Mouse (Mus musculus) intestine, embryonic 16.5 days (tissue): Measurements from ENCODE around the gene Lrguk. TPM values are rescaled to one million over a fixed set of nuclear protein-coding genes. Genes with fewer than 3 reads are reported as not detected.

Source experiments
- ATAC-seq: fragments of 200-750 bp; cut with Nextera tagmentation; 2 replicates; pipeline ENCODE4 v1.8.0; 2017; ENCODE audit warnings: moderate TSS enrichment, moderate library complexity
- H3K27ac ChIP-seq: fragments of 300-500 bp; sonication (generic); 2 replicates; pipeline ENCODE4 v1.5.1; 2014; ENCODE audit warnings: mild to moderate bottlenecking, low read length
- H3K27me3 ChIP-seq: fragments of 300-500 bp; sonication (generic); replicated peaks from 2 replicates; pipeline ENCODE4 v1.6.1; 2014; ENCODE audit warnings: low read length, control low read depth, mixed read lengths; ENCODE audit not compliant: control insufficient read depth, insufficient read depth
- H3K36me3 ChIP-seq: fragments of 300-500 bp; sonication (generic); 2 replicates; pipeline ENCODE4 v1.6.1; 2014; ENCODE audit warnings: low read length, control low read depth; ENCODE audit not compliant: control insufficient read depth, insufficient read depth
- H3K4me1 ChIP-seq: fragments of 300-500 bp; sonication (generic); 2 replicates; pipeline ENCODE4 v1.6.1; 2014; ENCODE audit warnings: low read length, control low read depth, mixed read lengths; ENCODE audit not compliant: control insufficient read depth, insufficient read depth
- H3K4me2 ChIP-seq: fragments of 300-500 bp; sonication (generic); 2 replicates; pipeline ENCODE4 v1.6.1; 2014; ENCODE audit warnings: low read depth, low read length, control low read depth
- H3K4me3 ChIP-seq: fragments of 300-500 bp; sonication (generic); 2 replicates; pipeline ENCODE4 v1.5.1; 2014; ENCODE audit warnings: mild to moderate bottlenecking, low read length
- H3K9ac ChIP-seq: fragments of 300-500 bp; sonication (generic); 2 replicates; pipeline ENCODE4 v1.6.1; 2014; ENCODE audit warnings: low read depth, low read length
- H3K9me3 ChIP-seq: fragments of 300-500 bp; sonication (generic); 2 replicates; pipeline ENCODE4 v1.6.1; 2016; ENCODE audit warnings: low read length, control low read depth; ENCODE audit not compliant: control insufficient read depth
- WGBS: fragments of 180-500 bp; shearing (Covaris S2); extraction: QIAGEN DNeasy Blood & Tissue Kit; methylation state at CpG from one replicate; pipeline ENCODE4 v1.1.7; 2014; 5-methylcytosine and 5-hydroxymethylcytosine counted together
- polyA plus RNA-seq: library from polyadenylated mRNA; unstranded; fragments of >200 nt; fragmentation: Nextera tagmentation; extraction: Ambion mirVana; gene quantifications from 2 replicates; pipeline ENCODE4 v1.2.1, GENCODE M21; 2015

The Lrguk gene
- polyA plus RNA-seq, 1 experiment from 2014 or later, result 0.45 TPM

GRCm38 (mm10) chr6:34088986-34089385 lies 59.7 kb downstream of the Lrguk start:
- ATAC-seq, result no peak
- H3K9ac ChIP-seq, result no peak overlapping the region
- H3K36me3 ChIP-seq, result no peaks in the 10 kb centered on the region
- H3K4me3 ChIP-seq, result no peak overlapping the region
- H3K9me3 ChIP-seq, result no peaks in the 10 kb centered on the region
- H3K4me2 ChIP-seq, result no peak overlapping the region
- no peak overlapping the region for H3K27ac ChIP-seq
- WGBS, result 52% methylated on average over 3 of the region's 3 CpGs
- no peaks in the 10 kb centered on the region for H3K27me3 ChIP-seq
- no peaks in the 10 kb centered on the region for H3K4me1 ChIP-seq

- Histone ChIP-seq H3K4me1 (no peaks in the 10 kb centered on the region), H3K27ac (no peak overlapping the region), H3K27me3 (no peaks in the 10 kb centered on the region), H3K4me2 (no peak overlapping the region), H3K4me3 (no peak overlapping the region), H3K36me3 (no peaks in the 10 kb centered on the region), H3K9ac (no peak overlapping the region), H3K9me3 (no peaks in the 10 kb centered on the region)
- ATAC-seq, result no peak
- 65% methylated on average over 3 of the region's 3 CpGs for WGBS
Measured at GRCm38 (mm10) chr6:34091537-34091936, 62.3 kb downstream of the Lrguk start.

GRCm38 (mm10) chr6:34096274-34096673 lies 67.0 kb downstream of the Lrguk start:
- no peak; the same call in 1 of the 2 replicates for ATAC-seq
- Histone ChIP-seq H3K9me3 (no peaks in the 10 kb centered on the region), H3K27me3 (no peaks in the 10 kb centered on the region), H3K27ac (no peak overlapping the region), H3K4me2 (no peak overlapping the region), H3K4me3 (no peak overlapping the region), H3K4me1 (no peaks in the 10 kb centered on the region), H3K36me3 (no peaks in the 10 kb centered on the region), H3K9ac (no peak overlapping the region)
- 56% methylated on average over 6 of the region's 6 CpGs for WGBS

DNA sequence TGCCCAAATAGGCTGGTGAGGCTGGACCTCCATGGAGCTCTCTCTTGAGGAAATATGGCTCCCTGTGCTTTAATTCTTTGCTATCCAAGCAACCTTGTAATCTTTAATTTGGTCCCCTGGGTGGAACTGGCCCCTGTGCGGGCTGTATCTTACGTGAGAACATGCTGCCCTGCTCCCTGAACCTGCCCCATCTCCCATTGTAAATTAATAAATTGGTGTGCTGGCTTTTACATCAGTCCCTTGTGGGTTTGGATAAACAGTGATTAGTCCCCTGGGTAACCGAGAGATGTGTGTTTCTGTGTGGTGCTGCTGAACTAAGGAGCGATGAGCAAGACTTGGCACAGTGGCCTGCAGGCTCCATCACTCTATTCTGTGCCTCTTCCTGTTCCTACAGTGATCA lies 67.7 kb downstream of the Lrguk start:
- H3K4me1 ChIP-seq, result no peaks in the 10 kb centered on the region
- no peak for ATAC-seq
- H3K9me3 ChIP-seq, result no peaks in the 10 kb centered on the region
- 64% methylated on average over 4 of the region's 4 CpGs for WGBS
- no peaks in the 10 kb centered on the region for H3K36me3 ChIP-seq
- no peak overlapping the region for H3K27ac ChIP-seq
- no peak overlapping the region for H3K4me3 ChIP-seq
- H3K9ac ChIP-seq, result no peak overlapping the region
- H3K4me2 ChIP-seq, result no peak overlapping the region
- no peaks in the 10 kb centered on the region for H3K27me3 ChIP-seq

GRCm38 (mm10) chr6:34099725-34100124 lies 70.5 kb downstream of the Lrguk start:
- H3K36me3 ChIP-seq, result no peaks in the 10 kb centered on the region
- no peaks in the 10 kb centered on the region for H3K9me3 ChIP-seq
- H3K4me2 ChIP-seq, result no peak overlapping the region
- 83% methylated on average over 6 of the region's 6 CpGs for whole genome bisulfite sequencing
- no peak overlapping the region for H3K27ac ChIP-seq
- no peak for ATAC-seq
- H3K4me3 ChIP-seq, result no peak overlapping the region
- no peaks in the 10 kb centered on the region for H3K4me1 ChIP-seq
- H3K27me3 ChIP-seq, result no peaks in the 10 kb centered on the region
- no peak overlapping the region for H3K9ac ChIP-seq

DNA sequence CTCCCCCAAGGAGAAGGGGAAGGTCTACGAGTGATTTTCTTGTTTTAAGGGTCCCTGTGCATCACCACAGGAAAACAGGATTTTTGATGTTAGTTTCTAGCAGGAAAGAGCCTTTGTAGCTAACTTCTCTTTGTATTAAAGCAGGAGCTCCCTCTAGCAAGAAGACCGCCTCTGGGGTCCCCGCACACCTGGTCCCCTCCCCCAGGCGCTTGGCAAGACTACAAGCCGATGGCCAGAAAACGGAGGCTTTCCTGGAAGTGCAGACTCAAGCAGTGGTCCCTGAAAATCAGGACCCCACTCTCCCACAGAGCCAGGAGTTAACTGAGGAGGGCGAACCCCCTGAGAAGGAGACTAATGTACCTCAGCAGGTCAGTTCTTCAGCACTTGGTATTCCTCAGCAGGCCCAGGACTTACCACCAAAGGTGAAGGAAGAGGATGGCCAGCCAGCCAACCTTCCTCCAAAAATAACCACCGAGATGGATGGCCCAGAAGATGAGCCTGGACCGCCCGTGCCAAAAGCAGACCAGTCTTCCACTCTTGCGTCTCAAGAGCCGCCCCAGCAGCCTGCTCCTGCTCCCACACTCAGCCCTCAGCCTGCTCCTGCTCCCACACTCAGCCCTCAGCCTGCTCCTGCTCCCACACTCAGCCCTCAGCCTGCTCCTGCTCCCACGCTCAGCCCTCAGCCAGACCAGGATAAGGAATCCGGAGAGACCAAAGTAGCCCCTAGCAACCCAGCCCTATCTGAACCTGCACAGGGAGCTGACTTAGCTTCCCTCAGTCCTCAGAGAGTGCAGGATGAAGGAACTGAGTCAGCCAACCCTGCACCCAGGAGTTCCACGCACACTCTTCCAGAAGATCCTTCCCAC lies 72.5 kb downstream of the Lrguk start:
- no peaks in the 10 kb centered on the region for H3K9me3 ChIP-seq
- H3K9ac ChIP-seq, result no peak overlapping the region
- WGBS, result 84% methylated on average over 15 of the region's 15 CpGs
- H3K27ac ChIP-seq, result no peak overlapping the region
- no peak overlapping the region for H3K4me2 ChIP-seq
- no peak for ATAC-seq
- no peaks in the 10 kb centered on the region for H3K36me3 ChIP-seq
- H3K4me1 ChIP-seq, result no peaks in the 10 kb centered on the region
- no peak overlapping the region for H3K4me3 ChIP-seq
- H3K27me3 ChIP-seq, result no peaks in the 10 kb centered on the region

DNA sequence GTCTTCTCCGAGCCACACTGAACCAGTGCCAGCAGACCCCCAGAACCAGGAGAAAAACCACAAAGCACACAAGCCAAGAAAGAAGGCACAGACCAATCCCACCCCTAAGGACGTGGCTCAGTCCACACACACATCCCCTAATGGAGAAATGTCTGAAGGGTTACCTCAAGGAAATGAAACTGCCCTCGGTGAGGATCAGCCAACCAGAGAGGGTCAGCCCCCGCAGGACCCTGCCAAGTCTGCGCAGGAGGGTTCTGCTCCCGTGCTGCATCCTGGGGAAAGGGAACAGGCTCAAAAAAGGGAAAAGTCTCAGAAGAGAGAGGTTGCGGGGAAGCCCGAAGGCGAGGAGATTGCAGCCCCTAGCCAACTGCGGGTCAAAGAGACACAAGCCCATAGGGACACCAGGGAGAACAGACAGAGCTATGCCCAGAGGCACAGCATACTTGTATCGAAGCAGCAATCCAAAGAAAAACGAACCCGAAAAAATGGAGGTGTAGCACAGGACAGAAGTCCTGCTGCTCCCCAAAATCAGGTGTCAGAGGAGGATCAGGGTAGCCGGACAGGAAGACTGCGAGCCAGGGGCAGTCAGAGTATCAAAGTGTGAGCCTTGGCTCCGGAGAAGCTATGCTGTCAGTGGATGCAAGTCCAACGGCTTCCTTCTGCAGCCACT lies 74.1 kb downstream of the Lrguk start:
- H3K27me3 ChIP-seq, result no peaks in the 10 kb centered on the region
- no peak overlapping the region for H3K9ac ChIP-seq
- H3K27ac ChIP-seq, result no peak overlapping the region
- no peak overlapping the region for H3K4me3 ChIP-seq
- no peak for ATAC-seq
- no peaks in the 10 kb centered on the region for H3K4me1 ChIP-seq
- H3K36me3 ChIP-seq, result no peaks in the 10 kb centered on the region
- H3K9me3 ChIP-seq, result no peaks in the 10 kb centered on the region
- 86% methylated on average over 17 of the region's 17 CpGs for WGBS
- no peak overlapping the region for H3K4me2 ChIP-seq

DNA sequence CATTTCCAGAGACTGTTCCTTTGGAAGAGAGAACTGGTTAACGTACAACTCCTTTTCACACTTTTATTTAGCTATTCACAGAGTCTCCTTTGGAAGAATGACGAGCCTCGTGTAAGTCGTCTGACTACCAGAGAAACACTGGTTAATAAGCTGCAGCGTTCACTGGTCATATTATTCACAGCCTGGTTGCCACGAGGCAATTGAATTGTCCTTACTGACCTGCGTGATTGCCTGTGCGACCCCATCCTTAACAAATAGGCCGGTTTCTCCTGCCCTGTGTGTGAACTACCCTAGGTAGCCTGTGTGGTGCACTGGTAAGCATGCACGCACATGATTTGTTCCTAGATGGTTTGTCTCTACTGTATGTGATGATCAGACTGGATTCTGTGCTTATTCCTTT lies 81.3 kb downstream of the Lrguk start:
- H3K27ac ChIP-seq, result no peak overlapping the region
- H3K36me3 ChIP-seq, result no peaks in the 10 kb centered on the region
- no peak overlapping the region for H3K4me3 ChIP-seq
- no peak for ATAC-seq
- H3K9ac ChIP-seq, result no peak overlapping the region
- no peaks in the 10 kb centered on the region for H3K4me1 ChIP-seq
- no peaks in the 10 kb centered on the region for H3K27me3 ChIP-seq
- WGBS, result 69% methylated on average over 10 of the region's 10 CpGs
- no peaks in the 10 kb centered on the region for H3K9me3 ChIP-seq
- no peak overlapping the region for H3K4me2 ChIP-seq

- Histone ChIP-seq H3K27ac (no peak overlapping the region), H3K4me1 (no peaks in the 10 kb centered on the region), H3K4me3 (no peak overlapping the region), H3K9ac (no peak overlapping the region), H3K9me3 (no peaks in the 10 kb centered on the region), H3K4me2 (no peak overlapping the region), H3K36me3 (no peaks in the 10 kb centered on the region), H3K27me3 (no peaks in the 10 kb centered on the region)
- 76% methylated on average over 6 of the region's 6 CpGs for WGBS
- no peak for ATAC-seq
Measured at GRCm38 (mm10) chr6:34111406-34111805, 82.2 kb downstream of the Lrguk start.
